Mouse (Mus musculus) urinary bladder, postnatal 0 days (tissue): ENCODE data around the gene Ak5. TPM values are rescaled to one million over a fixed set of nuclear protein-coding genes. Genes with fewer than 3 reads are reported as not detected.

Source experiments
- polyA plus RNA-seq: library from polyadenylated mRNA; unstranded; fragments of >200 nt; fragmentation: Nextera tagmentation; extraction: Ambion mirVana; gene quantifications from 2 replicates; pipeline ENCODE4 v1.2.1, GENCODE M21; 2015

The Ak5 gene
- 3.5 and 4.8 TPM in 2 replicates for polyA plus RNA-seq

DNA sequence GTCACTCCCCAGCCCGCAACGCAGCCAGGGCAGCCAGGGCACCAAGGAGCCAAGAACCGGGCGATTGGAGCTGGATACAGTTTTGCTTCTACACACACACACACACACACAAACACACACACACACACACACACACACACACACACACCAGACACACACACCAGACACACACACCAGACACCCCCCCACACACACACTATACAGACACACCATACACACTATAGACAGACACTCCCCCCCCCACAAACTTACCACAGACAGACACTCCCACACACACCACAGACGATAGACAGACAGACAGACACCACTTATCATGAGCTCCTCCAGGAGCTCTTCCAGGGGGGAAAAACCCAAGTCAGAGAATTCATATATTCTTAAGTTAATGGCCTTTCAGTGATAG lies at the start of gene Ak5:
Ak5 (minus strand) TSS at position 122 of the 400 bp plus-strand sequence.

DNA sequence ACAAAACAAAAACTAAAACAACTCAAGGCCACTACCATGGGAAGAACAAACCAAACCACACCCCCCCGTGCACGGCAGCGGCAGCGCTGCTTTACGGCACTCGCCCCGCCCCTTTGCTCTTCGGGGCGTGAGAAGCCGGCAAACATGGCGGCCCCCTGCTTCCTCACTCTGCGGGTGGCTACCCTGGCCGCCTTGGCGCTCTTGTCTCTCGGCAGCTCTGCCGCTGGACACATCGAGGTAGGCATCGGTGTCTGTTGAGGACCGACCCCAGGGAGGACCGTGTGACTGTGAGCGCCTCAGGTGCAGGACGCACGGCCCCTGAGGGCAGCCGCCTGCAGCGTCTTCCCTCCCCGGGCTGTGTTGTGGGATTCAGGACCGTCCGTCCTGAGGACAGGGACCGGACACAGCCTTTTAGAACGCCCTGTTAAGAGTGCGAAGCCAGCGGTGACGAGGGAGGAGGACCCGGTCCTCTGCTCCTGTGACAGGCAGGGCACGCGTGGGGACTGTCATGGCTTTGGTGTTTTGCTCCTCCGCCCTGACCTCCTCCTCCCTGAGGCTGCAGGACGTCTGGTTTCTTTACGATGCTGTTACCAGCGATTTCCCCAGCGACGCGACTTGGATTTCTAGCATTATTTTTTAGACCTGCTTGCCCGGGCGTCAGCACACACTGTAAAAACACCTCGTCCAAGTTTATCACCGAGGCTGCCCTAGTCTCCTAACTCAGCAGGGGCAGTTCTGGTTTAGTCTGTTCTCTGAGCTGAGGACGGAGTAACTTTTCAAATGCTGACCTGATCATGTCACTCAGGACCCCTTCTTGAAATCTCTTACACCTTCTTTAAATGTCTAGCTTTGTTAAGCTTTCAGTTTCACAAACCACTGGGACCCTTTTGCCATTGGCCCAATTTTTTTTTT lies 46.1 kb upstream of the Ak5 start, which contains the start of gene Pigk:
Pigk (plus strand) TSS at position 110 of the 912 bp plus-strand sequence.

Other genes with a start within 250 kb of the Ak5 start
- 40.6 and 46.6 TPM in 2 replicates for gene Pigk, start 45.7 kb upstream of the Ak5 start, polyA plus RNA-seq